Mouse (Mus musculus) v-Abl transformed pro-B cells (cell line): ENCODE data around the gene Cym.

Experiments
- in situ Hi-C, 2 experiments: fragments of 400-800 bp; cut with MboI; formaldehyde crosslinking; loops; one replicate each; pipeline ENCODE4 v1.15.1; 2025; ENCODE audit not compliant: unreplicated experiment in 2 of 2

Gene Cym

DNA sequence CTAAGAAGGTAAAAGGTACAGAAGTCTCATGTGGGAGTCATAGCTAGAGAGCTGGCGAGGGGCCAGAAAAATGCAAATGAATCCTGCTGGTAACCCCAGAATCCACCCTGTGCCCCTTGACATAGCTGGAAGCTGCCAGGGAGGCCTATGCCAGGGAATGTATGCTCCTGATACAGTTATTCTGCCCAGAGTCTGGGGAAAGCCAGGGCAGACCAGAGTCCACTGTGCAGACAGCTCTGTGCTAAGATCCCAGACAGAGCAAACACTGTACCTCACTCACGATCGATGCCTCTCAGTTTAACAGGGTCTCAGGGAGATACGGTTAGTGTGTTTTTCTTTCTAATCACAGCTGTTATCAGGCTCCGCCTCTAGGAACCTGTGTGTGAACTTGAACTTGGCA is 8.3 kb upstream of the Cym start:
- in situ Hi-C loops, result loop anchor here (5.0 to 25.0 kb wide), 3 partner anchors 42 to 582 kb away; no protein-coding TSS in a partner anchor

DNA sequence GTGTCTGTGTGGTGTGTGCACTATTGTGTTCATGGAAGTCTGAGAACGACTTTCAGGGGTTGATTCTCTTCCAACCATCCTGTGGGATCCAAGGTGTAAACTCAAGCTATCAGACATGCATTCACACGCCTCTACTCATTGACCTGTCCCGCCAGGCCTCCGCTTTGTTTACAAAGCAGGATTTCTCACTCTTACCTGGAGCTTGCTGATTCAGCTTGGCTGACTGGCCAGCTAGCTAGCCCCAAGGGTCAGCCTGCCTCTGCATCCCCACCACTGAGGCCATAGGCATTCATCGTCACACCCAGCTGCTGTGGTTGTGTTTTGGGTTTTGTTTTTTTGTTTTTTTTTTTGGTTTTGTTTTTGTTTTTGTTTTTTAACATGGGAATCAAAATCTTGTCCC is 7.7 kb upstream of the Cym start:
- in situ Hi-C loops, result loop anchor here in 1 of 2 experiments (25.0 kb wide), 1 partner anchor 583 kb away; no protein-coding TSS in a partner anchor

DNA sequence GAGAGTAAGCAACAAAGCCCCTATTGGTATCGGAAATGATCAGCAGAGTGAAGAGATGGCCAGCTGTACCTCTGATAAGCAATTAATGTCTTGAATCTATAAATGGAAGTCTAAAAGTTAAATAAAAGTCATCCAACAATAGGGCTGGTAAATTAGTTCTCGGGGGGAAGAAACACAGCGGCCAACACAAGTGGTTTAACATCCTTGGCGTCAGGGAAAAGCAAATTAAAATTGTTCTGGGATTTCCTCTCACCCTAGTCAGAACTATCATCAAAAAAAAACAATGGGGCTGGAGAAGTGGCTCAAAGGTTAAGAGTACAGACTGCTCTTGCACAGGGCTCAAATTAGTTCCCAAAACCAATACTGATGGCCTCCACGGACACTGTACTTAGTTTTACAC is 4.3 kb upstream of the Cym start:
- in situ Hi-C loops, result loop anchor here in 1 of 2 experiments (25.0 kb wide), 1 partner anchor 586 kb away; no protein-coding TSS in a partner anchor

DNA sequence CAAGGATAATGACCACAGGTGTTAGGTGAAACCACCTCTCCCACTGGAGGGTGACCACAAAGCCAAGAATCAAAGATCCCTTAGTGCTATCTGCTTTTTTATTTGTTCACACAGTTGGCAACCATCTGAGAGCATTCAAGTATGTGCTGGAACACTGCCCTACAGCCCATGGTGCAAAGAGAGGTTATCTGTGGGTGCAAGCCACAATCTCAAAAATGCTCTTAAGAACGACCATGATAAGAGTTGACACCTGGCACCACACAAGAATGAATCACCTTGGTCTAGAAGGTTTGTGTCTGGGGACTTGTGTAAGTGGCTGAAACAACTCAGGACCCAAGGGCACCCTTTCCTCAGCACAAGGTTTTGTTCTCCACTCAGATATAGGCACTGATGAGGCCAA is 1.7 kb upstream of the Cym start:
- in situ Hi-C loops, result no loop called here

DNA sequence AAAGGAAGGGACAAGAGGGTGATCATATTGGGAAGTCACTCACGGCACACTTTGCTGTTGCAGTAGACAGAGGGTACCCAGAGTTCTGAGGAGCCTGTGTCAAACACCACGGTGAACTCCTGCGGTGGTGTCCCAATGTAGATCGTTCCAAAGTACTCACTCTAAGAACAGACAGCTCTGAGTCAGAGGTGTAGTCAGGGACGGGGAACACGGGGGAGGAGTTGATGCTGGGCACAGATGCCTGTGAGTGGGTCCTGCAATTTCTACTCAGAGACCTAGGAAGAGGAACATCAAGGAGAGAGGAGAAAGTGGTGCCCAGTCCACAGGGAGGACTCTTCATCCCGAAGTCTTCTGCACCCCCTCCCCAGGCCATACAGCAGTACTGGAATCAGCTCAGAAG is 3.0 kb downstream of the Cym start:
- in situ Hi-C loops, result no loop called here

DNA sequence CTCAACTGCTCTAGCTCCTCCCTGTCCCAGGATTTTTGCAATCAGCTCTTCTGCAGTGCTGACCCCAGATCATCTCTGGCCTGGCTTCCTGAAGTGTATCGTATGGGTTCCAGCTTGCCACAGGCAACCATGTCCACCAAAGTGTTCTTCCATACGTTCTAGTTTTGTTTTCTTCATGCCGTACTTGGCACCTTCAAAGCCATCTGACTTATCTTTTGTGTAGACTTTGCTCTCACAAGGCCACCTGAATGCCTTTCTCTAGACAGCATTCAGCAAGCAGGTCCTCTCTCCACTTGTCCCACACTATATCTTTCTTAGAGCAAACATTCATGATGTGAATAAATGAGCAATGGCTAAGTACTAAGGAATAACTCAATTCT is 4.4 kb downstream of the Cym start:
- in situ Hi-C loops, result no loop called here

DNA sequence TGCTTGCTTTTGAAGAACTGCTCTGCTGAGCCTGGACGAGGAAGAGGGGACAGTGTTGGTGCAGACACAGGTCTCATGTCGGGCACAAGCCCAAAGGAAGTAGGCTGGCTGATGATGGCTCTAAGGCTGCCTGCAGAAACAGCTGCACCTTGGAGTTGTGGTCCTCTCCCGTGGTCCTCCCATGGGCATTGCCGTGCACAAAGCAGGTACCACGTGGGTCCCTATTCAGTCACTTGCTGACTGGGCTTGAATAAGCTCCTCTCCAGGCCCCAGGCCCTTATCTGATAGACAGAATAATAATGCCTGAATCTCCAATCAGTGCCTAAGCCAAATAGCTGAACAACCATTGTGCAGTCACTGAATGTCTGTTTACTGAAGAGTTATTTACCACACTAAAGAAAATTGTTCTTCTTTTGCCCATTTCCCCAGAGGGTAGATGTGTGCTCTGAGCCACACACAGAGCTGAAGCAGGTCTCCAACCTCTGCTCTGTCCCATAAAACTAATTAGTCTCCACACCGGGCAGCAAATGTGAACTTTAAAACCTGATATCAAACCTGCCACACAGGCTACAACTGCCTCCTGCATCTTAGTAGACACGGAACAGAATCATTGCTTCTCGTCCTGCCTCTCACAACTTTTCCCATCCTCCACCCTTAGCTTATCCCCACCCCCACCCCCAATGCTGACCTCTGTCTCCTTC is 5.0 kb downstream of the Cym start:
- in situ Hi-C loops, result no loop called here

DNA sequence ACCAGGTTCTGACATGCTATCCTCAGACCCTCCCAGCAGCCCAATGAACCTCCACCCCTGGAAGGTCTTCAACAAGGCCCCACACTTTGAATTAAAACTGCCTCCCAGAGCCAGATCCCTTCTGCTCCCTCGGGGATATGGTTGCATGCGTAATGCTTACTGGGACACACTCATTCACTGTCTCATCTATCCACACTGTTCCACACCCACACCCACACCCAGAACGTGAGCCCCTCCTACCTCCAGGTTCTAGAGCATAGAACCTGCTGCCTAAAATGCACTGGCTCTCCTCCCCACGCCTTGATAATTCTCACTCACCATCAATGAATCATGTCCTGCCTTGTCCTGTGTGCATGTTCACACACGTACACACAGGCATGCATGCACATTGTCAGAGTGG is 6.9 kb downstream of the Cym start:
- in situ Hi-C loops, result no loop called here

DNA sequence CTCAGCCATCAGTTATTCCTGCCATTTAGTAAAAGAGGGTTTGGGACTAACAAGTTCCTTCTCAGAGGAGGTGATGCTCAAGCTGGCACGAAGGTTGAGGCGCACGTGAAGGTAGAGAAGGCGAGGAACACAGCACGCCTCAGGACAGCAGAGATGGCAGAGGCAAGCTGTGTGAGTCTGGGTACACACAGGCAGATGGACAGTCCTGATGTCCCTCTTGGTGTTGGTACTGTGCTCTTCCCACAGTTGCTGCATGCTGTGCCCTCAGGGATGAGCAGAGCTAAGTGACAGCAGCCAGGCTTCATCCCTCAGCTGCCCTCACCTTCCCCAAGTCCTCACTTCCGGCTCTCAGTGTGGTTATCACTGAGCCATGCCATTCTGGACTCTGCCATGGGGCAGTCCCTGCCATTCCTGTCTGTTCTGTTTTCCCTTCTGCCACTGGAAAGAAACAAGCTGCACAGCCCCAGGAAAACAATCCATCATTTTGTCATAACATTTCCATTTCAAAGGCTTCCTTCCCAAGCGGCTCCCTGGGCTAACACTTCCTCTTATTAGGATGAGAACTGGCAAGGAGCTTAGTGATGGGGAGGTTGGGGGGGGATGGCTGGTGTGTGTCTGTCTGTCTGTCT is 13.8 kb downstream of the Cym start:
- in situ Hi-C loops, result loop anchor here (5.0 to 10.0 kb wide), 4 partner anchors 65 to 255 kb away; no protein-coding TSS in a partner anchor

DNA sequence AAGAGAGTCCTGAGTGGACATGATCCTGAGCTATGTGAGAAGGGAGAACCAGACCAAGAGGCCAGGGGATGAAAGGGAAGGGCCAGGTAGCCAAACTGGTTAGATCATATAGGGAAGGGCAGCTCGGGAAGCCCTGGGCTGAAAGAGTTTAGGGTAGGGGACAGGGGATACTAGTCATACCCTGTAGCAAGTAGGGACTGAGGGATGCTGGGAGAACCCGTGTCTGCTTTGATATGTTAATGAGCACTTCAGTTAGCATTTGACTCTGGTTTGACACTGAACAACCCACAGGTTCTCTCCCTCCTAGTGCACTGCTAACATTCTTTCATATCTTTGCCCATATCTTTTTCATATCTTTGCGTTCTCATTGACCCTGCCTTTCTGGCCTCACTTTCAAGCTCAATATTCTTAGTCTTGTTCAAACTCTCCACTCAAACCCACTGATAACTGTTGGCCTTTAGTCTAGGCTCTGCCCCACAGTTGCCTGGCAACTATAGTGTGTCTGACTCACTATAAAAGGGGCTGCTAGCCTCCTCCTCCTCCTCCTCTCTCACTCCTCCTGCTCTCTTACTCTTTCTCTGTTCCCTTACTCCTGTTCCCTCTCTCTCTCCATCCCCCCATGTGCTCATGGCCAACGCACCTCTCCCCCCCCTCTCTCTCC is 14.9 kb downstream of the Cym start:
- in situ Hi-C loops, result loop anchor here (5.0 to 10.0 kb wide), 4 partner anchors 66 to 256 kb away; no protein-coding TSS in a partner anchor

DNA sequence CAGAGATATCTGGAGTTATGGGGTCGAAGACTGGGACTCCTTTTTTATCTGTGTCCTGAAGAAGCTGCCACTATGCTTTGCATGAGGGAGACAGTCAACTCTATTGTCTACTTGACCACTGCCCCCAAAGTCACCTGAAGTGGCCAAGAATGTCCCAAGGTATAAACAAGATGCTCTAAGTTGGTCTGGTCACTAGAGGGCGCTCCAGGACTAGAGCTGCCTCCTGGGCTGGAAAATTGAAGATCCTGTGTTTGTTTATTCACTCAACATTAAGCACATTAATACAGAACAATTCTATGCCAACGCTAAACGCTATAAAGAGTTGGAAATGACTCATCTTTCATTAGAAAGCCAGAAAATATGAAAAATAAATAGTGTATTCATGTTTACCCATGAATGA is 15.5 kb downstream of the Cym start:
- in situ Hi-C loops, result loop anchor here (5.0 to 10.0 kb wide), 4 partner anchors 66 to 256 kb away; no protein-coding TSS in a partner anchor

DNA sequence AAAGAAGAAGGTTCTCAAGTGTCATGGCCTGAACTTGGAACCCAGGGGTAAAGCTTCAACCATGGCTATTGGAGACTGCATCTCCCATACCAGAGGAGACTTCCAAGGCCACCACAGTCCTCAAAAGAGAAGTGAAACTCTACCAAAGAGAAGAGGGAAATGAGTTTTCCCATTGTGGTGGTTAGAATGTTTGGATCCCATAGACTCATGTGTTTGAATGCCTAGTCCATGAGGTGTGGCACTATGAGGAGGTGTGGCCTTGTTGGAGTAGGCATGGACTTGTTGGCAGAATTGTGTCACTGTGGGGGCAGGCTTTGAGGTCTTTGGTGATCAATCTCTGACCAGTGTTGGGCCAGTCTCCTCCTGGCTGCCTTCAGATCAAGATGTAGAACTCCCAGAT is 16.4 kb downstream of the Cym start:
- in situ Hi-C loops, result loop anchor here (5.0 to 10.0 kb wide), 4 partner anchors 67 to 257 kb away; no protein-coding TSS in a partner anchor

DNA sequence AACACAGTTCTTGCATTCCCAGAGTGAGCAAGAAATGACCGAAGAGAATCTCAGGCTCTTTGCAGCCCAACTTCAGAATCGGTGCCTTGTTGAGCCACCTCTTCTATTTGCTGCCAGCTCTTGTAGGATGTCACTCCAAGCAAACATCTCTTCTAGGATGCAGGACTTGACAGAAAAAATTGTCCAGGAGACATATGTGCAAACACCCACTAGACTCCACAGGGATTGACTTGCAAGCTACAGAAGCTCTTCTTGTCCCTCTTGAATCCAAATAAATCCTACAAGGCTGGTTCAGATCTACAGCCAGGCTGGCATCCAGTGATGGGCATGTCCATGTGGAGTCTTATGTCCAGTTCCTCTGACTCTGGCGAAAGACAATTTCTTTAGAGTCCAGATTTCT is 17.1 kb downstream of the Cym start:
- in situ Hi-C loops, result loop anchor here in 1 of 2 experiments (5.0 to 10.0 kb wide), 2 partner anchors 112 to 150 kb away; no protein-coding TSS in a partner anchor

DNA sequence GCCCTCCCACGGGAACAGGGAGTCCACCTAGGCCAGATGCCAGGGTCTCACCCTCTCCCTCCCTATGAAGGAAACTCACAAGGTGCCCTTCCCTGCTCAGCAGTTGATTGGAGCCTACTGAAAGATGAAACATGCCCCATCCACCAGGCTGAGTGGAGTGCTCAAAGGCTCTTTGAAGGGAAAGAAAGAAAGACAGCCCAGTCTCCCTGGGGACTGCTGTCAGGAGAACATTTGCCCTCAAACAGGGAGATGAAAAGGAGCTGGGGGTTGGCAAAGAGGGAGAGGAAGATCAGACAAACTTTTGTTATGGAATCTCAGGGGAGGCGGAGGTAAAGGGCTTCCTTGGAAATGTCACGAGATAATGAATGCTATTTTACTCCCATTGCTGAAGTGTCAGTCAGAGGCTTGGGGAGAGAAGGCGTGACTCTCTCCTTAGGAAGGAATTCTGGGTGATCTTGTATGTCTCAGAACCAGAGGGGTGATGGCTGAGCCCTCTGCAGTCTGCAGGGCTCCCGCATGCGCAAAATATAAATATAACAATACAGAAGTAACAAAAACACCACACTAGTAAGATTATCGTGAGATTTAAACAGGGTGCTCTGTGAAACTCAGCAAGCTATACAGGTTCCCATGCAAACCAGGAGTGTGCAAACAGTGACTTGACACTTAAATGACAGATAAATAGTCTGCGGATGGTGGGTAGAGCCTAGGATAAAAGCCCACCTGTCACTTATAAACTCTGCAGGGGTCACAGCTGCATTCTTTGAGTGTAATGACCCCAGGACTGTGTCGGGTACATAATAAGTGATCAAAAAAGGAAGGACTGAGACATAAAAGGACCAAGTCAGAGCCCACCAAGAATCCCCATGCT is 20.0 kb downstream of the Cym start:
- in situ Hi-C loops, result loop anchor here in 1 of 2 experiments (5.0 to 10.0 kb wide), 2 partner anchors 109 to 153 kb away; no protein-coding TSS in a partner anchor

DNA sequence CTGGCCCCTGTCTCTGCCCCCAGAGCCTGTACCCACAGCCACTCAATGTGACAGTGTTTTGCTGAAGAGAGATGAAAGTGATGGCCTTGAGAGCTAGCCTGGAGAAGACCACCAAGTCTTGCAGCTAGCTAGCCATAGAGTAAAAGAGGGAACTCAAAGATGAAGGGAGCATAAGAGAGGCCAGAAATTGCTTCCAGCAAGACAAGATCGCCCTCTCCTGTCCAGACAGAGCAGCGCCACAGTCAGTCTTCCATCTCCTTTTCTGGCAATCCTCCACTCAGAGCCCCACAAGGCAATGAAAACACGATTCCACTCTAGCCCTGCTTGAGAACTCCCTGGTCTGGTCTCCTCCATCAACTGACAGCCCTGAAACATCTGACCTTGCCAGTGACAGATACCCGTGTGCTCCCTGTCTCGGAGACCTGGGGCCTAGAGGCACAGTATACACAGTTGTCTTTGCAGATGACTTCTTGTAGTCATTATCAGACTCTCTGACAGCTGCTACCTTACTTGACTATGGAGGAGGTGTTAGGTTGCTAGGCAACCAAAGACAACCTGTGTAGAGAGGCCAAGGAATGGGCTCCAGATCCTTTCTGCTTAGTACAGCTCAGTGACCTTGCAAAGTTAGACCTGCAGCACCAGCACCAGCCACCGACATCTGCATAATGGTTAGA is 33.2 kb downstream of the Cym start:
- in situ Hi-C loops, result loop anchor here (5.0 to 25.0 kb wide), 5 partner anchors 251 to 1526 kb away; no protein-coding TSS in a partner anchor

DNA sequence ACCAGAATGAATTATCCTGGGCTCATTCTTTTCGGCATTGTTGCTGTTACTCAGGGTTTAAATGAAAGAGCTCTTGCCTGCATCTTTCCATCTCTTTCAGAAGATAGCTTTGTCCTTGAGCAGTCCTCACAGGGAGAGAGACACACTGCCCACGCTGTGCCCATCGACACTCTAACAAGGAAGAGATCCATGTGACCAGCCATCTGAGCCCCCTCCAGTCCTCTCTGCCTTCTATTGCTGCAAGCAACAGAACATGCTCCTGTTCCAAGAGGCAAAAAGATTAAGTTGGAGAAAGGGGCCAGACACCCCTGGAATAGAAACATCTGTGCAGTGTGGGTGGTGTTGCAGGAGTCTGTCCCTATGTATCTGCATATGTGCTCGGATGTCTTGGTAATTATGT is 34.5 kb downstream of the Cym start:
- in situ Hi-C loops, result loop anchor here (5.0 to 25.0 kb wide), 5 partner anchors 250 to 1525 kb away; no protein-coding TSS in a partner anchor

DNA sequence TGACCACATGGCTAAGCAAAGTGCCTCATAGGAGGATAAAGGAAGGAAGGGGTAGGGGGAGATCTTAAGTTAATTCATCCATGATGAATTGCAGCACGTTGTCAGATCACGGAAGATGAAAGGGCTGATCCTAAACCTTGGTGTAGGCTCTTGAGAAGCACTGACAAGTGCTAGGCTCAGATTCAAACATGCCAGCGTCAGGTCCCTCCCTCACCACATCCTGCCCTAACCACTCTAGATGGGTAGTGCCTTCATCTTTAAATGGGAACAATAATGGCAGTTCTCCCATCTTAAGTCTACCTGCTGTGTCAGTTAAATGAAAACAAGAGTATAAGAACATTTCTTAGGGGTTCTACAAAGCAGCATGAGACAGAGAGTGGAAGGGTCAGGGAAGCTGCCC is 35.9 kb downstream of the Cym start:
- in situ Hi-C loops, result loop anchor here (5.0 to 25.0 kb wide), 5 partner anchors 248 to 1523 kb away; no protein-coding TSS in a partner anchor

DNA sequence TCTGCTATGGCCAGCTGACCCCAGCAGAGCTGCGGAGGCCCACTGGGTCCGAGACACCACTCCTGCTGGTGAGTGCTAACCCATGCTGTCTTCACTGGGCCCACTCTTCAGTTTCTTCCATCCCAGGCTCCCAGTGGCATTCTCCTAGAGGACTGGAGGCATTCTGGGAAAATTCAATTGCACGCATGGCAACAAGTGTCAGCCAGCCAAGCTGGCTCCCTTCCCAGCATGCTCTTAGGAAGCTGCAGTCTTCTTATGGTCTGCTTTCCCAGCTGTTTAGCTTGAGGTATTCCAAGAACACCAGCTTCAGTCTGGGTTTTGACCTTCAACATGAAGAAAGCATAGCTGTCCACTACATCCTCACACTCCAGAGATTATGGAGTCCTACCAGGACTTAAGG is 38.4 kb downstream of the Cym start:
- in situ Hi-C loops, result loop anchor here (10.0 to 25.0 kb wide), 2 partner anchors 248 to 1521 kb away; no protein-coding TSS in a partner anchor

DNA sequence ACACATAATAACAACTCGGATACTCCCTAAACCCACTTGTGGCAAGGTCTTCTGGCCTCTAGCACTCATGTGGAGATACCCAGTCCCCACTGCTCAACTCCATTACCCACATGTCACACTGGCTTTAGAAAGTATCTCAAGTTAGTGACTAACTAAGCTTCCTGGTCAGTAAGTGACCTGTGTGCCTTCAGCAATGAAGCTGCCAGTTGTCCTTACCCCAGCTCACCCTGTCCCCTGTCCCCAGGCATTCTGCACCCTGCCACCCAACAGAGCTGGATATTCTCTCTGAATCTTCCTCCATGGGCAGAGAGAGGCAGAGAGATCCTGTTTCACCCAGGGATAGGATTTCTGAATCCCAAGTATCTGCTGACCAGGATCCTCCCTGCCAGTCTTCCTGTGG is 38.8 kb downstream of the Cym start, which contains the start of gene Kcna10:
Gene Kcna10 (plus strand): TSS at position 301 of the 400 bp plus-strand sequence.
- in situ Hi-C loops, result loop anchor here (10.0 to 25.0 kb wide), 2 partner anchors 248 to 1520 kb away; no protein-coding TSS in a partner anchor
